18 mouse cellular contexts compared by ENCODE assay signal in the genomic region with DNA sequence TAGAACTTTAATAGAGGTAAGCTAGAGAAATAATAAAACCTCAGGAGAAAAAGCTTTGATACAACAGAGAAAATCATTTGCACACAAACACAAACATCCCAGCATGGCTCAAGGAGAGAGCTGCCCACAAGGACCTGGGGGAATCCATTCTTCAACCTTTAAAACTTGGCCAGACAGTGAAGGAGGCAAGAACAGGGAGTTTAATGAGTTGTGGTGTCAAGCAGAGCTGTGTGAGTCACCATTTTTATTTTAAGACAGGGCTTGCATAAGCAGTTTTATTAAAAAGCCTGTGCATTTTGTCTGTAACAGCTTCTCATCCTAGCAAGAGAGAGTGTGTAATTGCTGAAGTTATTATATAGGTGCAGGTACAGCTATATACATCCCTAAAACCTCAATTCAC.
DNase-seq lines count a peak whose midpoint lies in the region.
"Had no signal": no experiment of that assay in that cellular context is flagged by ENCODE, and none has a peak within 500 bp of the region (broad histone marks: within the 10 kb centered on the region; RNA-seq: fewer than 3 reads in every experiment).

No protein-coding gene starts in this region.

- intact Hi-C loops in left cerebral cortex, postnatal 10 days (cut with DNase I) = no loop called here

- DNase-seq in embryo, embryonic 10.5 days (ENCODE audit: low spot score) = peak; percentile 2
- DNase-seq in embryo, embryonic 10 days (ENCODE audit: low spot score) = no peak
- DNase-seq in left cerebral cortex, adult 11 months (ENCODE audit: low spot score) = peak; percentile 23
- no peak for DNase-seq in left cerebral cortex, postnatal 10 days (ENCODE audit: extremely low spot score in 1 of 2, low spot score in 2 of 2)
- DNase-seq in right cerebral cortex, adult 2 months (ENCODE audit: low spot score in 2 of 2) = peak; percentile 26 to 27
- DNase-seq in right cerebral cortex, postnatal 25 days = no peak
- no peak for DNase-seq in kidney, adult 9 months
- DNase-seq: adrenal gland, adult 2 months; adrenal gland, postnatal 36 days; B cell, adult 2 months; heart, adult 2 months; heart, postnatal 4 days; kidney, adult 8-10 months; kidney, postnatal 14 days; lung, postnatal 36 days; spleen, adult 18-20 months; thymus, adult 18-20 months; thymus, postnatal 25 days had no signal

Comparison
In these comparisons a context has a peak if more than half of its experiments do, and no peak if none do; other contexts are left out.
1. DNase-seq: peak in embryo, embryonic 10.5 days (single experiment), left cerebral cortex, adult 11 months (single experiment) and right cerebral cortex, adult 2 months (2 of 2); none in embryo, embryonic 10 days (single experiment), left cerebral cortex, postnatal 10 days (0 of 2), right cerebral cortex, postnatal 25 days (single experiment) and kidney, adult 9 months (single experiment).